Mouse (Mus musculus) liver, adult 2 months (tissue): ENCODE measurements around the gene Fam3c.

Source experiments
- CTCF ChIP-seq: fragments of 200-500 bp; IDR thresholded peaks from 2 replicates; pipeline ENCODE4 v1.5.1; 2011; ENCODE audit warnings: low read depth, low read length, control low read depth
- POLR2A ChIP-seq: fragments of 200-500 bp; IDR thresholded peaks from 2 replicates; pipeline ENCODE4 v1.6.1; 2011; ENCODE audit warnings: low read length, control low read depth; ENCODE audit not compliant: insufficient read depth; ENCODE audit errors: extremely low read depth

DNA sequence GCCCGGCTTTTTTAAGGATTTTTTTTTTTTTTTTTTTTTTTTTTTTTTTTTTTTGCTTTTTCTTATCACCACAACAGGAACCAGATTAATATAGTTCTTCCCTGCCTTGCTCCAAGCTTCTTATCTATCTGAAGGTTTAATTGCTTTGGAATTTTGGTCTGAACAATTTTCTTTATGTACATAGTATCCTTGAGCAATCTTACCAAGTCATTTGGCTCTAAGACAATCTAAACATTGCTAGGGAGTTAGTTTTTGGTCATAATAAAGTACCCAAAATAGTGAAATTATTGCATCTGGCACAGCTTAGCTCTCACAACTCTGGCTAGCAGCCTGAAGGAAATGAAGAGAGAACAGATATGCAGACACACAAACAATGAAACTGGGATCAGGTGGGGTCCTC, 23.8 kb upstream of the Fam3c start:
- TF ChIP-seq POLR2A: no peak
- no peak for TF ChIP-seq CTCF
